Mouse (Mus musculus) liver, postnatal 0 days (tissue): ENCODE measurements around the gene Atf1.

Source experiments
- CTCF ChIP-seq: sonication (generic); IDR thresholded peaks from 2 replicates; pipeline ENCODE4 v1.5.1; 2016; ENCODE audit warnings: antibody characterized with exemption, low read depth
- EP300 ChIP-seq: IDR thresholded peaks from 2 replicates; pipeline ENCODE4 v1.6.1; 2016; ENCODE audit warnings: antibody characterized with exemption, low read depth, mild to moderate bottlenecking

DNA sequence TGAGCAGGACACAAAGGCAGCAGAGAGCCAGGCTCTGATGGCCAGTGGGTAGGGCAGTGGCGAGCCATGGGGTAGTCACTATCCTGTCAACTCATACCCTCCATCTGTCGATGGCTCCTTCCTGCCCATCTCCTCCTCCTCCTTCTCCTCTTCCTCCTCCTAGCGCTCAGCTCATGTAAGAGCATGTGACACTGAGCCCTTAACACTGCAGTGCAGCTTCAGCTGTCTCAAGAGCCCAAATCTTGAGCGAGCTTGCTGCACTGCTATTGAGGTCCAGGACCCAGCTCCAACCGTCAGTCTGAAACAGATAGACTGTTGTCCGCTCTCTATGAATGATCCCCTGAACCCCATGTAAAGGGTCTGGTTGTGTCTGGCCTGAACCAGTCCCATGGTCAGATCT, 47.9 kb upstream of the Atf1 start:
- no peak for TF ChIP-seq CTCF
- no peak for TF ChIP-seq EP300
